9 mouse cellular contexts compared by ENCODE assay signal in the genomic region with DNA sequence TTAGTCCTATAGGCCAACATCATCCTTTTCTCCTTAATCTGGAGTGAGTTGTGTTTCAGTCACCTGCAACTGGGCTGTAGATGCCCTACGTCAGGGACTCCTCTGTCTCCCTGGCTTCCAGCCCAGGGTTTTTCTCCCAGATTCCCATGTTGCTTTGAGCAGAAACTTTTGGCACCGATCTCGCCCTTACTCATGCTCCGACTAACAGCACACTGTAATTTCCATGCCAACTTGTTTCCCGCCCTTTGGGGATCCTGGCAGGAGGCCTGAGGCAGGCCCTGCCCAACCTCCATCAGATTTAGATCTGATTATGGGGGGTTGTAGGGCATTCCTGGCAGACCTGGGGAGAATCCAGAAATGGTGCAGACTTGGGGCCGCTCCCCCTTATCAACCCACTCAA. TPM values are rescaled to one million over a fixed set of nuclear protein-coding genes. Genes with fewer than 3 reads are reported as not detected.
DNase-seq lines count a peak whose midpoint lies in the region.
"Had no signal": no experiment of that assay in that cellular context is flagged by ENCODE, and none has a peak within 500 bp of the region (broad histone marks: within the 10 kb centered on the region; RNA-seq: fewer than 3 reads in every experiment).

No protein-coding gene starts in this region.

- DNase-seq in heart, adult 11 months, result peak; percentile 98
- DNase-seq in heart, embryonic 10.5 days (ENCODE audit: low spot score), result no peak
- peak; percentile 87 to 91 for DNase-seq in adrenal gland, postnatal 36 days
- peak; percentile 49 for DNase-seq in gastrocnemius, postnatal 10 days
- DNase-seq in kidney, postnatal 25 days, result peak; percentile 61 to 71
- DNase-seq in lung, postnatal 14 days, result peak; percentile 67
- no peak for DNase-seq in embryo, embryonic 10 days (ENCODE audit: low spot score)
- no peak for DNase-seq in liver

- no peaks in the 10 kb centered on the region for H3K36me3 ChIP-seq in heart, embryonic 10.5 days

- H3K4me1 ChIP-seq in heart, embryonic 10.5 days, result peaks cover 16% of the 10 kb centered on the region

- H3K27me3 ChIP-seq in heart, embryonic 10.5 days (ENCODE audit: insufficient read depth, poor library complexity, severe bottlenecking), result no peaks in the 10 kb centered on the region
- H3K27me3 ChIP-seq: CH12.LX had no signal

- no peak overlapping the region for H3K4me3 ChIP-seq in heart, embryonic 10.5 days

- H3K9me3 ChIP-seq in heart, embryonic 10.5 days, result no peaks in the 10 kb centered on the region

- 79% methylated on average over 6 of the region's 6 CpGs for WGBS in heart, embryonic 10.5 days

- H3K27ac ChIP-seq in heart, embryonic 10.5 days, result no peak overlapping the region

RNA-seq across cellular contexts. Expression of a gene that starts 42.0 kb away (rescaled TPM):
- polyA plus RNA-seq in heart, embryonic 10.5 days (2016; fragmentation: Nextera tagmentation; extraction: Ambion mirVana), result 1.9 and 3.3 TPM in 2 replicates
- 10 to 100 TPM in 1 of 2 experiments, 1 to 10 TPM in 1; 9.1 to 10.0 TPM for total RNA-seq in adrenal gland, postnatal 36 days (2021)
- 100 to 1,000 TPM; 103 to 118 TPM for total RNA-seq in gastrocnemius, postnatal 10 days (2021)

Comparison
In these comparisons a context has a peak if more than half of its experiments do, and no peak if none do; other contexts are left out.
1. DNase-seq: peak in heart, adult 11 months (single experiment), adrenal gland, postnatal 36 days (2 of 2), gastrocnemius, postnatal 10 days (single experiment), kidney, postnatal 25 days (2 of 2) and lung, postnatal 14 days (single experiment); none in heart, embryonic 10.5 days (single experiment), embryo, embryonic 10 days (single experiment) and liver (single experiment).
2. RNA of a gene that starts 42.0 kb away (total RNA-seq): 103 to 118 TPM in gastrocnemius, postnatal 10 days; 9.1 to 10.0 TPM in adrenal gland, postnatal 36 days; every median in the first group is over 4 times any median in the second.